8 mouse cellular contexts compared by ENCODE assay signal in the genomic region with DNA sequence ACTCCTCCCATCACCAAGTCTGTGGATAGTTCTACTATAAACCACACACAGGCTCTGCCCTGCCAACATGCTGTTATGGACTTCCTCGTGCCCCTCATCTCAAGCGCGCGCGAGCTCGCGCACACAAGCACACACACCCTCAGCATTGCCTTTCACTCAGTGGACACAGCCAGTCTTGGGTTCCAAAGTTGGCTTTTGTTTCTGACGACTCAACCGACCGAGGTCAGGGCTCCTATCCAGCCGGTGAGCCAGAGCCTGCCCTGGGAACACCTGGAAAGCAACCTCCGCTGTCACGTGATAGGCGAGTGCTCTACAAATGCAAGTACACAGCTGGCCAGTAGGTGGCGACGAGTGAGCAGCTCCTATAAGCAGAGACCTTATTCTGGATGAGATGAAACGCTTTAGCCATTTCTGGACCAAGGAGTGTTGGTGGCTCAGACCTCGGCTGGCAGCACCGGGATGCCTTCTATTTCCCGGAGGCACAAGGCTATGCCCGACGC. TPM values are rescaled to one million over a fixed set of nuclear protein-coding genes. Genes with fewer than 3 reads are reported as not detected.
DNase-seq lines count a peak whose midpoint lies in the region; ATAC-seq lines count a peak whose summit lies in the region.

No protein-coding gene starts in this region.

- H3K9ac ChIP-seq in heart, embryonic 15.5 days = no peak overlapping the region
- peak overlapping the region; percentile 47; the same call in 1 of the 2 replicates for H3K9ac ChIP-seq in liver, embryonic 12.5 days
- no peak overlapping the region for H3K9ac ChIP-seq in stomach, embryonic 15.5 days

- peak overlapping the region; percentile 76 for H3K27ac ChIP-seq in forebrain, embryonic 10.5 days
- H3K27ac ChIP-seq in heart, embryonic 15.5 days = no peak overlapping the region
- H3K27ac ChIP-seq in liver, embryonic 12.5 days = peak overlapping the region; percentile 12; the same call in 1 of the 2 replicates
- no peak overlapping the region for H3K27ac ChIP-seq in stomach, embryonic 15.5 days

- H3K4me2 ChIP-seq in heart, embryonic 15.5 days = peak overlapping the region; percentile 72
- H3K4me2 ChIP-seq in liver, embryonic 12.5 days = peak overlapping the region; percentile 62
- H3K4me2 ChIP-seq in stomach, embryonic 15.5 days = peak overlapping the region; percentile 66

- peaks cover 23% of the 10 kb centered on the region for H3K27me3 ChIP-seq in forebrain, embryonic 10.5 days (ENCODE audit: poor library complexity, severe bottlenecking)
- H3K27me3 ChIP-seq in heart, embryonic 15.5 days = no peaks in the 10 kb centered on the region
- H3K27me3 ChIP-seq in liver, embryonic 12.5 days (replicated peaks) = peaks cover 28% of the 10 kb centered on the region
- no peaks in the 10 kb centered on the region; the same call in 1 of the 2 replicates for H3K27me3 ChIP-seq in stomach, embryonic 15.5 days (replicated peaks)

- H3K9me3 ChIP-seq in forebrain, embryonic 10.5 days = no peaks in the 10 kb centered on the region
- no peaks in the 10 kb centered on the region for H3K9me3 ChIP-seq in heart, embryonic 15.5 days (replicated peaks)
- no peaks in the 10 kb centered on the region for H3K9me3 ChIP-seq in liver, embryonic 12.5 days (replicated peaks)
- no peaks in the 10 kb centered on the region for H3K9me3 ChIP-seq in stomach, embryonic 15.5 days

- peak overlapping the region; percentile 49 for H3K4me3 ChIP-seq in forebrain, embryonic 10.5 days
- H3K4me3 ChIP-seq in heart, embryonic 15.5 days = peak overlapping the region; percentile 44
- peak overlapping the region; percentile 38 for H3K4me3 ChIP-seq in liver, embryonic 12.5 days
- H3K4me3 ChIP-seq in stomach, embryonic 15.5 days (replicated peaks) = peak overlapping the region; percentile 36

- ATAC-seq in CD4-positive, CD25-positive, alpha-beta regulatory T cell, adult 4 months = peak; percentile 90
- peak; percentile 40; the same call in 1 of the 2 replicates for ATAC-seq in heart, embryonic 15.5 days (replicated peaks; ENCODE audit: insufficient number of reproducible peaks, insufficient read depth, low FRiP score, low read depth)
- ATAC-seq in liver, embryonic 12.5 days = peak; percentile 74
- peak; percentile 56 for ATAC-seq in stomach, embryonic 15.5 days (ENCODE audit: insufficient read depth, low FRiP score, low read depth)

- H3K4me1 ChIP-seq in forebrain, embryonic 10.5 days = peaks cover 23% of the 10 kb centered on the region
- peaks cover 16% of the 10 kb centered on the region for H3K4me1 ChIP-seq in heart, embryonic 15.5 days (replicated peaks)
- peaks cover 12% of the 10 kb centered on the region for H3K4me1 ChIP-seq in liver, embryonic 12.5 days
- H3K4me1 ChIP-seq in stomach, embryonic 15.5 days = 0 out of 2 replicates have a peak, but pooled peaks cover 3% of the 10 kb centered on the region

- peak; percentile 65 for DNase-seq in c-Kit-negative CD71-positive TER-119-positive erythroid progenitor cells, embryonic 14.5 days (ENCODE audit: low read depth, low spot score)
- DNase-seq in forebrain, embryonic 10.5 days (ENCODE audit: extremely low spot score, low spot score) = peak; percentile 82
- DNase-seq in kidney, postnatal 14 days = peak; percentile 89
- DNase-seq in neural tube, embryonic 10.5 days (ENCODE audit: extremely low spot score, low spot score) = peak; percentile 77

- peaks cover 45% of the 10 kb centered on the region for H3K36me3 ChIP-seq in forebrain, embryonic 10.5 days (replicated peaks)
- H3K36me3 ChIP-seq in heart, embryonic 15.5 days = peaks cover 29% of the 10 kb centered on the region
- peaks cover 52% of the 10 kb centered on the region for H3K36me3 ChIP-seq in liver, embryonic 12.5 days
- peaks cover 19% of the 10 kb centered on the region for H3K36me3 ChIP-seq in stomach, embryonic 15.5 days

- 22% methylated on average over 22 of the region's 22 CpGs for WGBS in forebrain, embryonic 10.5 days
- 16% methylated on average over 22 of the region's 22 CpGs for WGBS in heart, embryonic 15.5 days
- 17% methylated on average over 22 of the region's 22 CpGs for WGBS in liver, embryonic 12.5 days (ENCODE audit: insufficient replicate concordance)
- 26% methylated on average over 22 of the region's 22 CpGs for WGBS in stomach, embryonic 15.5 days

RNA-seq across cellular contexts. Expression of a gene that starts 14.3 kb away (rescaled TPM):
- polyA plus RNA-seq in CD4-positive, CD25-positive, alpha-beta regulatory T cell, adult 4 months (2017; shearing (Covaris generic)) = 10 to 100 TPM; 20.9 TPM
- 10.4 and 13.8 TPM in 2 replicates for polyA plus RNA-seq in forebrain, embryonic 10.5 days (2016; fragmentation: Nextera tagmentation; extraction: Ambion mirVana)
- 7.8 and 8.7 TPM in 2 replicates for polyA plus RNA-seq in heart, embryonic 15.5 days (2015; fragmentation: Nextera tagmentation; extraction: Ambion mirVana)
- 9.2 and 11.5 TPM in 2 replicates for polyA plus RNA-seq in liver, embryonic 12.5 days (2016; fragmentation: Nextera tagmentation; extraction: Ambion mirVana)
- polyA plus RNA-seq in stomach, embryonic 15.5 days (2015; fragmentation: Nextera tagmentation; extraction: Ambion mirVana) = 10.0 and 10.3 TPM in 2 replicates

RNA-seq across cellular contexts. Expression of a gene that starts 31.5 kb away (rescaled TPM):
- polyA plus RNA-seq in CD4-positive, CD25-positive, alpha-beta regulatory T cell, adult 4 months (2017; shearing (Covaris generic)) = not detected
- 0.05 TPM in 1 of 2 replicates, not detected in the other for polyA plus RNA-seq in forebrain, embryonic 10.5 days (2016; fragmentation: Nextera tagmentation; extraction: Ambion mirVana)
- not detected in 2 replicates for polyA plus RNA-seq in heart, embryonic 15.5 days (2015; fragmentation: Nextera tagmentation; extraction: Ambion mirVana)
- polyA plus RNA-seq in liver, embryonic 12.5 days (2016; fragmentation: Nextera tagmentation; extraction: Ambion mirVana) = 0.08 TPM in 1 of 2 replicates, not detected in the other
- polyA plus RNA-seq in stomach, embryonic 15.5 days (2015; fragmentation: Nextera tagmentation; extraction: Ambion mirVana) = 0.54 and 0.71 TPM in 2 replicates

RNA-seq across cellular contexts. Expression of a gene that starts 38.4 kb away (rescaled TPM):
- under 1 TPM in 1 of 2 experiments, not detected in 1; 0.36 TPM for polyA plus RNA-seq in CD4-positive, CD25-positive, alpha-beta regulatory T cell, adult 4 months (2017; shearing (Covaris generic))
- 13.8 and 19.7 TPM in 2 replicates for polyA plus RNA-seq in forebrain, embryonic 10.5 days (2016; fragmentation: Nextera tagmentation; extraction: Ambion mirVana)
- 1.1 and 3.5 TPM in 2 replicates for polyA plus RNA-seq in heart, embryonic 15.5 days (2015; fragmentation: Nextera tagmentation; extraction: Ambion mirVana)
- polyA plus RNA-seq in liver, embryonic 12.5 days (2016; fragmentation: Nextera tagmentation; extraction: Ambion mirVana) = 425 and 445 TPM in 2 replicates
- polyA plus RNA-seq in stomach, embryonic 15.5 days (2015; fragmentation: Nextera tagmentation; extraction: Ambion mirVana) = 13.2 and 31.5 TPM in 2 replicates

Comparison
In these comparisons a context has a peak if more than half of its experiments do, and no peak if none do; other contexts are left out.
1. ATAC-seq: peak in every context shown above with its lines; median percentile 90 in CD4-positive, CD25-positive, alpha-beta regulatory T cell, adult 4 months; 74 in liver, embryonic 12.5 days; 56 in stomach, embryonic 15.5 days; 40 in heart, embryonic 15.5 days.
2. H3K27ac ChIP-seq: peak in forebrain, embryonic 10.5 days (single experiment) and liver, embryonic 12.5 days (single experiment); none in heart, embryonic 15.5 days (single experiment) and stomach, embryonic 15.5 days (single experiment).
3. RNA of a gene that starts 38.4 kb away (polyA plus RNA-seq): 425 to 445 TPM in liver, embryonic 12.5 days; 13.2 to 31.5 TPM in stomach, embryonic 15.5 days, 13.8 to 19.7 TPM in forebrain, embryonic 10.5 days, 1.1 to 3.5 TPM in heart, embryonic 15.5 days and 0.36 TPM in CD4-positive, CD25-positive, alpha-beta regulatory T cell, adult 4 months; every median in the first group is over 10 times any median in the second.
4. Peak in every context shown above with its lines, with median percentiles within 50 percentile points of each other: DNase-seq, H3K4me3 ChIP-seq and H3K4me2 ChIP-seq.